Mouse (Mus musculus) layer of hippocampus, adult 9-10 months (tissue): Measurements from ENCODE around the gene Rhox3e.
"Not testable (repeated sequence)": the region's sequence is repeated elsewhere in the genome, so short reads cannot be mapped to it uniquely, and the experiment has no call there.

Experiments used
- DNase-seq: peaks from one replicate; pipeline ENCODE4 v3.0.0; 2022; ENCODE audit warnings: low spot score

Rhox3e gene

DNA sequence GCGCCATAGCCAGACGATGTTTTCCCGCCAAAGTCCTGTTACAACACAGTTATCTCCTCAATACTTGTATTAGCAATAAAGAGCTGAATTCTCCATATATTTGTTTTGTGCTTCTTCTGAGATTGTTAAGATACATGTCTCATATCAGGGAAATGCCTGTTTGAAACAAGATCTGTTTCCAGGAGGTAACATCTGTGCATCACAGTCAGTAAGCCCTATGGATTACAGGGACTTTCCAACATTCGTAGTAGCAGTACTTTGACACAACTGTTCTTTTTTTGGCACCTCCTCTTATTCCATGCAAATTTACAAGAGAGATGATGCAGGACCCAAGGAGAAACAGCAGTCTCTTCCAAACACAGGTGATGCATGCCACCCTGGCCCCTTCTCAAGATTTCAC, at the start of gene Rhox3e:
TSS of gene Rhox3e (plus strand) at position 301 of the 400 bp plus-strand sequence.
- DNase-seq, result not testable (repeated sequence)

DNA sequence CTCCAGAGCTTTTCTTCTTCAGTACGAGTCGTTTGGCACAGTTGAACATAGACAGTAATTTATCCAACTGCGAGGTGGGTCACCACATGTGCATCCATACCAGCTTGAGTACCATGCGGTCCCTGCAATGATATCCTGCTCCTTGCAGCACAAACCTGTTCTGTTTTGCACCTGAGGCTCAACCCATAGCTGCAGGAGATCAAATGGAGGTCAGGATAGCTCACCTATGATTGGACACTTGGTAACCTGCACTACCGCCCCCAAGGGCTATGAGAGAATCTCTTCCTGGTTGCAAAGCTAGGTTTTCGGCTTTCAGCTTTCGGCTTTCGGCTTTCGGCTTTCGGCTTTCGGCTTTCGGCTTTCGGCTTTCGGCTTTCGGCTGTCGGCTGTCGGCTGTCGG, 27.8 kb upstream of the Rhox3e start, which contains the start of gene Rhox4d:
TSS of gene Rhox4d (plus strand) at position 301 of the 400 bp plus-strand sequence.
- not testable (repeated sequence) for DNase-seq

DNA sequence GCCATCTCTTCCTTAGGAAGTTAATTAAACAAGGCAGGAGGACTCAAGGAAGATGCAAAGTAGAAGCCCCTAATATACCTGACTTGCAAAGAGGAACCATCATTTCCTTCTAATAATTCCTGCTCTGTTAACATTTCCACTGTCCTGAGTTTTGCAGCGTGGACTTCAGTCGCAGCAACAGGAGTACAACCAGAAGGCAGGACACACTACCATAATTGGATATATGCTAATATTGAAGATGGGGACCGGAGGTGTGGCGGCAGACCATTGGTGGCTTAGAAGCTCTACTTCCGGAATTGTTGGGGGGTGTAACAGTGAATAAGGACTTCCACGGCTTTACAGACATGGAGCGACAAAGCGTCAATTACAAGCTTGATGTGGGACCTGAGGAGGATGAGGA, 11.7 kb upstream of the Rhox3e start, which contains the start of gene Rhox2e:
TSS of gene Rhox2e (plus strand) at position 301 of the 400 bp plus-strand sequence.
- DNase-seq, result not testable (repeated sequence)

DNA sequence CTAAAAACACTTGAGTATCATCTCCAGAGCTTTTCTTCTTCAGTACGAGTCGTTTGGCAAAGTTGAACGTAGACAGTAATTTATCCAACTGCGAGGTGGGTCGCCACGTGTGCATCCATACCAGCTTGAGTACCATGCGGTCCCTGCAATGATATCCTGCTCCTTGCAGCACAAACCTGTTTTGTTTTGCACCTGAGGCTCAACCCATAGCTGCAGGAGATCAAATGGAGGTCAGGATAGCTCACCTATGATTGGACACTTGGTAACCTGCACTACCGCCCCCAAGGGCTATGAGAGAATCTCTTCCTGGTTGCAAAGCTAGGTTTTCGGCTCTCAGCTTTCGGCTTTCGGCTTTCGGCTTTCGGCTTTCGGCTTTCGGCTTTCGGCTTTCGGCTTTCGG, 15.3 kb downstream of the Rhox3e start, which contains the start of gene Rhox4e:
TSS of gene Rhox4e (plus strand) at position 301 of the 400 bp plus-strand sequence.
- DNase-seq, result not testable (repeated sequence)

DNA sequence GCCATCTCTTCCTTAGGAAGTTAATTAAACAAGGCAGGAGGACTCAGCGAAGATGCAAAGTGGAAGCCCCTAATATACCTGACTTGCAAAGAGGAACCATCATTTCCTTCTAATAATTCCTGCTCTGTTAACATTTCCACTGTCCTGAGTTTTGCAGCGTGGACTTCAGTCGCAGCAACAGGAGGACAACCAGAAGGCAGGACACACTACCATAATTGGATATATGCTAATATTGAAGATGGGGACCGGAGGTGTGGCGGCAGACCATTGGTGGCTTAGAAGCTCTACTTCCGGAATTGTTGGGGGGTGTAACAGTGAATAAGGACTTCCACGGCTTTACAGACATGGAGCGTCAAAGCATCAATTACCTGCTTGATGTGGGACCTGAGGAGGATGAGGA, 29.3 kb downstream of the Rhox3e start, which contains the start of gene Rhox2f:
TSS of gene Rhox2f (plus strand) at position 301 of the 400 bp plus-strand sequence.
- DNase-seq, result not testable (repeated sequence)

DNA sequence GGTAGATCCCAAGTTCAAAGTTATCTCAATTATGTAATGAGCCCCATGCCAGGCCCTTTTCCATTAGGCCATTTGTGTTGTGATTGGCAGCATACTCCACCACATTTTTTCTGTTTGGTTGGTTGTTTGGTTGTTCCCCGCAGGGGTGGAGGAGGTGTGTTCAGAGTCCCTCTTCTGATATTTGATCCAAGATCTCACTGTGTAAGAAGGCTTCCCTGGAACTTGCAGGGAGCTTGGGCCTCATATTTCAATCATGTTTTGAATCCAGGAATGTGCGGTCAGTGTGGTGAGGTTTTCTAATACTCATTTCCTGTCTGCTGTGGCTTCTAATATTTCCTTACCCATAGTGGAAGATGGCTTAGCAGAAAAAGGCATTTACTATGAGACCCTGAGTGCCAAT, 30.8 kb downstream of the Rhox3e start:
- DNase-seq, result not testable (repeated sequence)

DNA sequence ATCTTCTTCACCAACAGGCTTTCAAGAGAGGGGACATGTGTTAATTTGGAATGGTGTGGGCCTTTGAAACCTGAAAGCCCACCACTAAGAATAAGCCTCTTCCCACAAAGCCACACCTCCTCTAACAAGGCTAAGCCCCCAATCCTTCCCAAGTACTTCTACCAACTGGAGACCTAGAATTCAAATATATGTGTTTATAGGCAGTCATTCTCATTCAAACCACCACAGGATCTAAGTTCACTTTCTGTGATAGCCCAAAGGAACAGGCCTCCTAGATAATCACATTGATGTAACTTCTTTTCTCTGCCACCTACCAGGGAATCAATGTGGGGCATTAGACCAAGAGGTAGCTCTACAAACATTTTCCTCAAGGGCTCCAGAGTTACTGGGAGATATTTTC, 38.9 kb downstream of the Rhox3e start, which contains the start of gene Rhox3f:
TSS of gene Rhox3f (plus strand) at position 301 of the 400 bp plus-strand sequence.
- DNase-seq, result not testable (repeated sequence)
